Mouse (Mus musculus): ENCODE measurements around the gene Gm20388. TPM values are rescaled to one million over a fixed set of nuclear protein-coding genes. Genes with fewer than 3 reads are reported as not detected.

Gene Gm20388
- polyA plus RNA-seq, 1 experiment from 2014 or later = not detected

- H3K27ac ChIP-seq = no peak overlapping the region
- ATAC-seq (ENCODE audit: low read depth) (no peak), DNase-seq (no peak)
- 58% methylated on average over 13 of the region's 13 CpGs for WGBS (ENCODE audit: insufficient replicate concordance)
- no peak overlapping the region for H3K4me3 ChIP-seq (replicated peaks)
- no peaks in the 10 kb centered on the region for H3K9me3 ChIP-seq (replicated peaks)
- H3K4me2 ChIP-seq = peak overlapping the region; percentile 34; the same call in 1 of the 2 replicates
- no peaks in the 10 kb centered on the region for H3K36me3 ChIP-seq
- peaks cover 51% of the 10 kb centered on the region for H3K4me1 ChIP-seq (replicated peaks)
- peaks cover 60% of the 10 kb centered on the region for H3K27me3 ChIP-seq
- H3K9ac ChIP-seq = no peak overlapping the region
These were observed 322.3 kb downstream of the Gm20388 start for GRCm38 (mm10) chr8:120232913-120233312.

GRCm38 (mm10) chr8:120234457-120234856 is 323.8 kb downstream of the Gm20388 start:
- H3K9me3 ChIP-seq (replicated peaks) = 0 out of 2 replicates have a peak, but pooled peaks cover 3% of the 10 kb centered on the region
- ATAC-seq (ENCODE audit: low read depth) (no peak), DNase-seq (no peak)
- no peak overlapping the region for H3K27ac ChIP-seq
- no peak overlapping the region for H3K9ac ChIP-seq
- H3K4me1 ChIP-seq (replicated peaks) = peaks cover 44% of the 10 kb centered on the region
- WGBS (ENCODE audit: insufficient replicate concordance) = 70% methylated on average over 12 of the region's 12 CpGs
- no peak overlapping the region for H3K4me3 ChIP-seq (replicated peaks)
- no peak overlapping the region for H3K4me2 ChIP-seq
- H3K27me3 ChIP-seq = peaks cover 44% of the 10 kb centered on the region
- no peaks in the 10 kb centered on the region for H3K36me3 ChIP-seq

GRCm38 (mm10) chr8:120234866-120235265 is 324.2 kb downstream of the Gm20388 start:
- Histone ChIP-seq H3K36me3 (no peaks in the 10 kb centered on the region), H3K27ac (no peak overlapping the region), H3K4me2 (no peak overlapping the region), H3K4me1 (replicated peaks) (peaks cover 39% of the 10 kb centered on the region), H3K9me3 (replicated peaks) (0 out of 2 replicates have a peak, but pooled peaks cover 3% of the 10 kb centered on the region), H3K27me3 (peaks cover 40% of the 10 kb centered on the region), H3K4me3 (replicated peaks) (no peak overlapping the region), H3K9ac (no peak overlapping the region)
- ATAC-seq (ENCODE audit: low read depth) (no peak), DNase-seq (no peak)
- whole genome bisulfite sequencing (ENCODE audit: insufficient replicate concordance) = 61% methylated on average over 8 of the region's 8 CpGs

GRCm38 (mm10) chr8:120243222-120243621 is 332.6 kb downstream of the Gm20388 start:
- no peak overlapping the region for H3K4me3 ChIP-seq (replicated peaks)
- H3K4me2 ChIP-seq = no peak overlapping the region
- 0 out of 2 replicates have a peak overlapping the region, but pooled peaks have one; percentile 13 for H3K27ac ChIP-seq
- H3K27me3 ChIP-seq = no peaks in the 10 kb centered on the region
- H3K36me3 ChIP-seq = no peaks in the 10 kb centered on the region
- 61% methylated on average over 4 of the region's 4 CpGs for WGBS (ENCODE audit: insufficient replicate concordance)
- no peak for ATAC-seq (ENCODE audit: low read depth)
- H3K9ac ChIP-seq = no peak overlapping the region
- peaks cover 1% of the 10 kb centered on the region; the same call in 1 of the 2 replicates for H3K9me3 ChIP-seq (replicated peaks)
- H3K4me1 ChIP-seq (replicated peaks) = peaks cover 14% of the 10 kb centered on the region
- DNase-seq = no peak

- Histone ChIP-seq H3K9ac (no peak overlapping the region), H3K27me3 (no peaks in the 10 kb centered on the region), H3K27ac (peak overlapping the region; percentile 25; the same call in 1 of the 2 replicates), H3K4me3 (replicated peaks) (no peak overlapping the region), H3K4me1 (replicated peaks) (peaks cover 14% of the 10 kb centered on the region), H3K4me2 (no peak overlapping the region), H3K9me3 (replicated peaks) (no peaks in the 10 kb centered on the region; the same call in 1 of the 2 replicates), H3K36me3 (no peaks in the 10 kb centered on the region)
- 65% methylated on average over 5 of the region's 5 CpGs for WGBS (ENCODE audit: insufficient replicate concordance)
- ATAC-seq (ENCODE audit: low read depth) (no peak), DNase-seq (no peak)
These were observed 333.3 kb downstream of the Gm20388 start for GRCm38 (mm10) chr8:120243916-120244451.

GRCm38 (mm10) chr8:120244553-120244952 is 333.9 kb downstream of the Gm20388 start:
- H3K9ac ChIP-seq = no peak overlapping the region
- peaks cover 14% of the 10 kb centered on the region for H3K4me1 ChIP-seq (replicated peaks)
- H3K36me3 ChIP-seq = no peaks in the 10 kb centered on the region
- no peak for DNase-seq
- ATAC-seq (ENCODE audit: low read depth) = no peak
- no peaks in the 10 kb centered on the region for H3K27me3 ChIP-seq
- H3K4me2 ChIP-seq = no peak overlapping the region
- H3K9me3 ChIP-seq (replicated peaks) = no peaks in the 10 kb centered on the region; the same call in 1 of the 2 replicates
- no peak overlapping the region for H3K27ac ChIP-seq
- 76% methylated on average over 10 of the region's 10 CpGs for WGBS (ENCODE audit: insufficient replicate concordance)
- H3K4me3 ChIP-seq (replicated peaks) = no peak overlapping the region

- H3K27ac ChIP-seq = no peak overlapping the region
- no peak overlapping the region for H3K4me2 ChIP-seq
- ATAC-seq (ENCODE audit: low read depth) (no peak), DNase-seq (no peak)
- no peak overlapping the region for H3K9ac ChIP-seq
- no peak overlapping the region for H3K4me3 ChIP-seq (replicated peaks)
- WGBS (ENCODE audit: insufficient replicate concordance) = 74% methylated on average over 5 of the region's 5 CpGs
- no peaks in the 10 kb centered on the region for H3K36me3 ChIP-seq
- H3K27me3 ChIP-seq = no peaks in the 10 kb centered on the region
- H3K9me3 ChIP-seq (replicated peaks) = no peaks in the 10 kb centered on the region; the same call in 1 of the 2 replicates
- peaks cover 14% of the 10 kb centered on the region for H3K4me1 ChIP-seq (replicated peaks)
These were observed 337.0 kb downstream of the Gm20388 start for GRCm38 (mm10) chr8:120247618-120248017.

- Histone ChIP-seq H3K9me3 (replicated peaks) (no peaks in the 10 kb centered on the region; the same call in 1 of the 2 replicates), H3K27ac (no peak overlapping the region), H3K4me3 (replicated peaks) (no peak overlapping the region), H3K4me1 (replicated peaks) (peaks cover 11% of the 10 kb centered on the region), H3K4me2 (no peak overlapping the region), H3K27me3 (no peaks in the 10 kb centered on the region), H3K9ac (no peak overlapping the region), H3K36me3 (no peaks in the 10 kb centered on the region)
- ATAC-seq (ENCODE audit: low read depth) = no peak
- 69% methylated on average over 7 of the region's 7 CpGs for WGBS (ENCODE audit: insufficient replicate concordance)
- no peak for DNase-seq
These were observed 337.4 kb downstream of the Gm20388 start for GRCm38 (mm10) chr8:120248031-120248430.

GRCm38 (mm10) chr8:120248451-120248850 is 337.8 kb downstream of the Gm20388 start:
- Histone ChIP-seq H3K36me3 (no peaks in the 10 kb centered on the region), H3K27ac (no peak overlapping the region)
- DNase-seq = no peak

GRCm38 (mm10) chr8:120249800-120250336 is 339.2 kb downstream of the Gm20388 start:
- H3K9me3 ChIP-seq (replicated peaks) = no peaks in the 10 kb centered on the region; the same call in 1 of the 2 replicates
- H3K27ac ChIP-seq = no peak overlapping the region
- WGBS (ENCODE audit: insufficient replicate concordance) = 70% methylated on average over 9 of the region's 9 CpGs
- H3K27me3 ChIP-seq = no peaks in the 10 kb centered on the region
- no peak overlapping the region for H3K9ac ChIP-seq
- H3K4me3 ChIP-seq (replicated peaks) = no peak overlapping the region
- H3K4me2 ChIP-seq = no peak overlapping the region
- no peaks in the 10 kb centered on the region for H3K36me3 ChIP-seq
- no peaks in the 10 kb centered on the region for H3K4me1 ChIP-seq (replicated peaks)
- DNase-seq (no peak), ATAC-seq (ENCODE audit: low read depth) (no peak)

More at GRCm38 (mm10) chr8:120248451-120248850, 337.8 kb downstream of the Gm20388 start:
- WGBS (ENCODE audit: insufficient replicate concordance) = 69% methylated on average over 4 of the region's 4 CpGs
- Histone ChIP-seq H3K4me1 (replicated peaks) (peaks cover 10% of the 10 kb centered on the region; the same call in 1 of the 2 replicates), H3K9me3 (replicated peaks) (no peaks in the 10 kb centered on the region; the same call in 1 of the 2 replicates), H3K9ac (no peak overlapping the region), H3K4me3 (replicated peaks) (no peak overlapping the region), H3K4me2 (no peak overlapping the region), H3K27me3 (no peaks in the 10 kb centered on the region)
- ATAC-seq (ENCODE audit: low read depth) = no peak

- Histone ChIP-seq H3K27me3 (no peaks in the 10 kb centered on the region), H3K9ac (no peak overlapping the region), H3K9me3 (replicated peaks) (no peaks in the 10 kb centered on the region; the same call in 1 of the 2 replicates), H3K4me2 (no peak overlapping the region), H3K27ac (no peak overlapping the region), H3K36me3 (no peaks in the 10 kb centered on the region), H3K4me1 (replicated peaks) (no peaks in the 10 kb centered on the region), H3K4me3 (replicated peaks) (no peak overlapping the region)
- ATAC-seq (ENCODE audit: low read depth) (no peak), DNase-seq (no peak)
- 78% methylated on average over 16 of the region's 16 CpGs for WGBS (ENCODE audit: insufficient replicate concordance)
These were observed 340.2 kb downstream of the Gm20388 start for GRCm38 (mm10) chr8:120250750-120251410.

All from liver, embryonic 13.5 days (tissue).